Mouse (Mus musculus) intestine, embryonic 14.5 days (tissue): ENCODE measurements around the gene Cmip. TPM values are rescaled to one million over a fixed set of nuclear protein-coding genes. Genes with fewer than 3 reads are reported as not detected.

ENCODE experiments used
- ATAC-seq: fragments of 200-750 bp; cut with Nextera tagmentation; replicated peaks from 2 replicates; pipeline ENCODE4 v1.8.0; 2017; ENCODE audit warnings: low read depth, moderate number of reproducible peaks, moderate TSS enrichment, moderate library complexity; ENCODE audit not compliant: low FRiP score, low TSS enrichment
- DNase-seq: peaks from one replicate; pipeline ENCODE4 v3.0.0-alpha.2; 2018; ENCODE audit warnings: low spot score
- H3K27ac ChIP-seq: fragments of 300-500 bp; sonication (generic); 2 replicates; pipeline ENCODE4 v1.5.1; 2014; ENCODE audit warnings: low read depth, mild to moderate bottlenecking, control low read depth
- H3K27me3 ChIP-seq: fragments of 300-500 bp; sonication (generic); replicated peaks from 2 replicates; pipeline ENCODE4 v1.6.1; 2014; ENCODE audit warnings: low read length, control low read depth; ENCODE audit not compliant: control insufficient read depth, insufficient read depth
- H3K36me3 ChIP-seq: fragments of 300-500 bp; sonication (generic); 2 replicates; pipeline ENCODE4 v1.6.1; 2014; ENCODE audit warnings: low read length, control low read depth; ENCODE audit not compliant: control insufficient read depth, insufficient read depth
- H3K4me1 ChIP-seq: fragments of 300-500 bp; sonication (generic); replicated peaks from 2 replicates; pipeline ENCODE4 v1.6.1; 2014; ENCODE audit warnings: low read length, control low read depth, mixed read lengths; ENCODE audit not compliant: control insufficient read depth, insufficient read depth
- H3K4me2 ChIP-seq: fragments of 300-500 bp; sonication (generic); 2 replicates; pipeline ENCODE4 v1.6.1; 2014; ENCODE audit warnings: low read length
- H3K4me3 ChIP-seq: fragments of 300-500 bp; sonication (generic); 2 replicates; pipeline ENCODE4 v1.5.1; 2014; ENCODE audit warnings: low read depth, low read length, control low read depth, mixed read lengths
- H3K9ac ChIP-seq: fragments of 300-500 bp; sonication (generic); 2 replicates; pipeline ENCODE4 v1.6.1; 2014; ENCODE audit warnings: mild to moderate bottlenecking, low read length
- H3K9me3 ChIP-seq: fragments of 300-500 bp; sonication (generic); 2 replicates; pipeline ENCODE4 v1.6.1; 2016; ENCODE audit warnings: low read length, control low read depth; ENCODE audit not compliant: control insufficient read depth
- WGBS: fragments of 180-500 bp; shearing (Covaris S2); extraction: QIAGEN DNeasy Blood & Tissue Kit; methylation state at CpG from one replicate; pipeline ENCODE4 v1.1.7; 2014; 5-methylcytosine and 5-hydroxymethylcytosine counted together
- polyA plus RNA-seq: library from polyadenylated mRNA; unstranded; fragments of >200 nt; fragmentation: Nextera tagmentation; extraction: Ambion mirVana; gene quantifications from 2 replicates; pipeline ENCODE4 v1.2.1, GENCODE M21; 2014

Cmip gene
- polyA plus RNA-seq, 1 experiment from 2014 or later, result 22.4 TPM

DNA sequence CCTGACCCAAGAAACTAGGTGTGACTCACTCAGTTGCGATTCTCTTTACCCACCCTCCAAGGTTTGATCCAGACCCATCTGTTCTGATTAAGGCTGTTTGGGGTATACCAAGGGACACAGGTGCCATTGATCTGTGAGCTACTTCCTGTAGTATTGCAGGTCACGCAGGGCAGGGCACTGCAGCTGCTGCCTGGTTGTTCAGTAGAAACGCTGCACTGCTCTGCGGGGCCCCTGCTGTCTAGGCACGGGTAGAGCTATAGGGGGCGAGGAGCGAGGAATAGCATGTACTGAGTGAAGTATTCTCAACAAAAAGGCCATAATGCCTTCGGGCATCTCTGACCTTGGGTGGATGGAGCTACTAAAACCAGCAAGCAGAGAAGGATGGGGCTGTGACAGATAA, 175.2 kb downstream of the Cmip start:
- no peaks in the 10 kb centered on the region for H3K9me3 ChIP-seq
- H3K27ac ChIP-seq, result no peak overlapping the region
- H3K36me3 ChIP-seq, result peaks cover 78% of the 10 kb centered on the region
- no peak for ATAC-seq
- H3K27me3 ChIP-seq, result no peaks in the 10 kb centered on the region
- WGBS, result 87% methylated on average over 8 of the region's 8 CpGs
- no peaks in the 10 kb centered on the region for H3K4me1 ChIP-seq
- DNase-seq, result no peak
- no peak overlapping the region for H3K4me2 ChIP-seq
- no peak overlapping the region for H3K4me3 ChIP-seq
- H3K9ac ChIP-seq, result no peak overlapping the region

DNA sequence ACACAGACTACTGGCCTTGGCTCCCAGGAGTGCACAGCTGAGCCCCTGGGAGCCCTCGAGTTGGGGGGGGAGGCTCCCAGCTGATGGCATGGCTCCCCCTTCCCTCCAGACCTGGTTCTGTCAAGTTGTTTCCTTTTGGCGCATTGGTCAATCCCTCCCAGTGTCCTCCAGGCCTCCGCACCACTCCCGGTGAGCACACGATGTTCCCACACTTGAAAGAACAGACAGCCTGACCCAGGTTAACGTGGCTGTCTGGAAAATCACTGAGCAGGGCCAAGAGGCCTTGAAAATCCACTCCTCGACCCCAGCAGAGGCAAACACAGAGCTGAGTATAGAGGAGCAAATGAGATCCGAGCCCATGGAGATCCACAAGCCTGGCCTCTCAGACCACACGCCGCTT, 177.1 kb downstream of the Cmip start:
- H3K4me2 ChIP-seq, result no peak overlapping the region
- no peaks in the 10 kb centered on the region for H3K4me1 ChIP-seq
- no peak for ATAC-seq
- no peak for DNase-seq
- H3K27me3 ChIP-seq, result no peaks in the 10 kb centered on the region
- no peak overlapping the region for H3K4me3 ChIP-seq
- H3K9me3 ChIP-seq, result no peaks in the 10 kb centered on the region
- no peak overlapping the region for H3K27ac ChIP-seq
- H3K9ac ChIP-seq, result no peak overlapping the region
- H3K36me3 ChIP-seq, result peaks cover 78% of the 10 kb centered on the region
- 84% methylated on average over 10 of the region's 10 CpGs for WGBS

DNA sequence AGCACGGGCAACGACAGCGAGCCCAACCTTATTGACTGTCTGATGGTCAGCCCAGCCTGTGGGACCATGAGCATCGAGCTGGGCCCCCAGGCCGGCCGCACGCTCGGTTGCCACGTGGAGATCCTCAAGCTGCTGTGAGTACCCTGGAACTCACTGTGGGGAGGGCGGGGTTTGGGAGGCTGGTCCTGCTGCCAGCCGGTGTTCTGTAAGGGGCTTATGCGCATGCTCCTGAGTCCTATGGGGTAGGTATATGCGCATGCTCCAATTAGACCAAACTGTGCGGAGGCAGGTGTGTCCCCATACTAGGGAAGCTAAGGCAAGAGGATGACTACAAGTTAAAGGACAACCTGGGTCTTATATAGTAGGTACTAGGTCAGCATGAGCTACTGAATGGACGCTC, 179.9 kb downstream of the Cmip start:
- Histone ChIP-seq H3K27me3 (no peaks in the 10 kb centered on the region), H3K27ac (no peak overlapping the region), H3K4me1 (no peaks in the 10 kb centered on the region), H3K9ac (no peak overlapping the region), H3K4me3 (no peak overlapping the region), H3K36me3 (peaks cover 65% of the 10 kb centered on the region), H3K4me2 (no peak overlapping the region), H3K9me3 (no peaks in the 10 kb centered on the region)
- 95% methylated on average over 15 of the region's 15 CpGs for WGBS
- DNase-seq (no peak), ATAC-seq (no peak)

DNA sequence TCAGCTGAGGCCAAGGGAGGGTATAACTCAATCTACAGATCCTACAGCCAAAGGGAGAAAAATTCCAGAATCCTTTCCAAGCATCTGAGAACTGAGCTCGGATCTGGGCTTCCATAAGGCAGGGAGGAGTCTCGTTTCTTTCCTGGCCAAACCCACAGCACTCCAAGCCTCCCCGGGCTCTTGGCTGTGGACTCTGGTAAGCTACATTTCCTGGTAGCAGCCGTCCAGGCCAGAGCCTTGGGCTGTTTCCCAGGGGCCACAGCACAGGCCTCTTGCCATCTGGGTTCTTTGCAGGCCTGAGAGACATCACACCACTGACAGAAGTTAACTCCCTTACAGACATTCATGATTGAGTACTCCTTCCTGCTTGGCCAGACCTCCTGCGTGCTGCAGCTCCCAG, 180.8 kb downstream of the Cmip start:
- no peak overlapping the region for H3K9ac ChIP-seq
- H3K27ac ChIP-seq, result no peak overlapping the region
- no peaks in the 10 kb centered on the region for H3K9me3 ChIP-seq
- H3K4me2 ChIP-seq, result no peak overlapping the region
- H3K4me1 ChIP-seq, result no peaks in the 10 kb centered on the region
- ATAC-seq (no peak), DNase-seq (no peak)
- H3K27me3 ChIP-seq, result no peaks in the 10 kb centered on the region
- 56% methylated on average over 5 of the region's 5 CpGs for WGBS
- peaks cover 65% of the 10 kb centered on the region for H3K36me3 ChIP-seq
- no peak overlapping the region for H3K4me3 ChIP-seq

DNA sequence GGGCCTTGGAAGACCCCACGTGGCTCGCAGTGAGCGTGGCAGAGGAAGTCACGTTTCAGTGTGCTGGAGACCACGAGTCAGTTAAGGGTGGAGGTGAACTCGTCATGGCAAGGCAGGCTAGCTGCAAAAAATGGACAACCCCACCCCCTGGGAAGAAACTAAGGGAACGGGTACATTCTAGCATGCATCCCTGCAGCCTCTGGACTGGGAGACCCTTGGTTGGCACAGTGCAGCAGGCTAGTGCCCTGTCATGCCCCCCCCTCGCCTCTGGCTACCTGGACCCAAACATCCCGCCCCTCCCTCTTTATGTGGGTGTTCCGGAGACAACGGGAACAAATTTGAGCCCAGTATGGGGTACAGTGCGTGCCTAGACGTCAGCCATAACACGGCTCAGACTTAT, 183.5 kb downstream of the Cmip start:
- Histone ChIP-seq H3K4me1 (no peaks in the 10 kb centered on the region), H3K27ac (no peak overlapping the region), H3K27me3 (no peaks in the 10 kb centered on the region), H3K4me3 (no peak overlapping the region), H3K36me3 (peaks cover 53% of the 10 kb centered on the region), H3K9me3 (no peaks in the 10 kb centered on the region), H3K4me2 (no peak overlapping the region), H3K9ac (no peak overlapping the region)
- 85% methylated on average over 14 of the region's 14 CpGs for WGBS
- DNase-seq, result no peak
- no peak for ATAC-seq

DNA sequence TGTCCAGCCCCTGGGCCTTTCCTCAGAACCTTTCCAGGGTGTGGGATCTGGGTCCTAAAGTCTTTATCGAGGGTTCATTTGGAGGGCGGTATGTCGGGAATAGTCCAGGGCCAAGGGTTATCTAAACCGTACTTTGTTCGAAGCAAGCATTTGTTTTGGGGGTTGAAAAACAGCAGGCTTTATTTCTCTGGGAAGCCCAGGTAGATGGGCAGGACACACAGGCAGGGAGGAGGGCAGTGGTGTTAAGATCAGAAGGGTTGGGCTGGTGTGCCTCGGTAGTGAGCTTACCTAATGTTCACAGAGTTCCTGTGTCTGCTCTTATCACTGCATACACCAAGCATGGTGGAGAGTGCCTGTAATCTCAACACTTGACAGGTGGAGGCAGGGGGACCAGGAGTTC, 183.9 kb downstream of the Cmip start:
- no peak for DNase-seq
- peaks cover 53% of the 10 kb centered on the region for H3K36me3 ChIP-seq
- H3K27me3 ChIP-seq, result no peaks in the 10 kb centered on the region
- no peaks in the 10 kb centered on the region for H3K9me3 ChIP-seq
- no peak overlapping the region for H3K9ac ChIP-seq
- no peak overlapping the region for H3K27ac ChIP-seq
- H3K4me3 ChIP-seq, result no peak overlapping the region
- no peak for ATAC-seq
- 64% methylated on average over 6 of the region's 6 CpGs for WGBS
- H3K4me1 ChIP-seq, result no peaks in the 10 kb centered on the region
- H3K4me2 ChIP-seq, result no peak overlapping the region

DNA sequence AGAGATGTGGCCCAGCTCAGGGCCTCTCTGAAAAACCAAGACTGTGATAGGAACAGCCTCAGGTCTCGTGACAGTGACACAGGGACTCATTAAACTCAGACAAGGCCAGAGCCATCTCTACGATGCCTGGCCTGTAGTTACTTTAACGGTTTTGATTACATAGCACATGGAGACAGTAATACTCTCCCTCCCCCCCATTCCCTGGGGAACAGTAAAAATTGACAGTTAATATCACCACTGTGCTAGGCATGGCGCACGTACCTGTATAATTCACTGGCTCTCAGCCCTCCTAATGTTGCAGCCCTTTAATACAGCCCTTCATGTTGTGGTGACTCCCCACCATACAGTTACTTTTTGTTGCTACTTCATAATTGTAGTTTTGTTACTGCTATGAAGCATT, 188.6 kb downstream of the Cmip start:
- H3K9ac ChIP-seq, result no peak overlapping the region
- H3K27ac ChIP-seq, result no peak overlapping the region
- WGBS, result 86% methylated on average over 5 of the region's 5 CpGs
- H3K27me3 ChIP-seq, result no peaks in the 10 kb centered on the region
- H3K4me2 ChIP-seq, result no peak overlapping the region
- no peak overlapping the region for H3K4me3 ChIP-seq
- H3K9me3 ChIP-seq, result no peaks in the 10 kb centered on the region
- H3K36me3 ChIP-seq, result peaks cover 50% of the 10 kb centered on the region
- ATAC-seq (no peak), DNase-seq (no peak)
- H3K4me1 ChIP-seq, result no peaks in the 10 kb centered on the region

DNA sequence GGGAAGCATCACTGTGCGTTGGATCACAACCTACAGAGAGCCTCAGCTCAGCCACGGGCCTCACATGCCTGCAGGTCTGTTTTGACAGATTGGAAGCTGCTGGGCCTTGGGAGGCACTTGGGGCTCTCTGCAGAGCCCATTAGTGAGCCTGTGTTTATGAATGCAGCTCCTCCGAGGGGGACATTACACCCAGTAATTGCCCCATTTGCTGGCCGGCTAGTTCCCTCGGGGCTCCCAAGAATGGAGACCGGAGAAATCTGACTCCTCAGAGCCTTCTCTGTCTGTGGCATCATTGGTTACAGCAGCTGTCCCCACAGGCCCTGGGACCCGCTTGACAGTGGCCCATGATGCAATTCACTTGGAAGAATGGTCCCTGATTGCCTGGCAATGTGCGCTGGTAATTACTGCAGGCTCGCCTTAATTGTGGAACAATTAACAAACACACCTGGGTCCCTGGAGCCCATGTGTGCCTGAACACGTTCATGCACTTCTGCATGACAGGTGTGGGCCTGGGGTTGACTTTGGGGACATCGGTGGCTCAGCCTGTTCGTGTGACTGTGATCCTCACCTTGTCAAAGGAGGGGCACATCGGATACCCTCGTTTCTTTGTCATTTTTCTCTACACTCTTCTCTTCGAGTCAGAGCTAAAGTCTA, 189.6 kb downstream of the Cmip start:
- Histone ChIP-seq H3K4me3 (no peak overlapping the region), H3K4me1 (no peaks in the 10 kb centered on the region), H3K9ac (no peak overlapping the region), H3K27me3 (no peaks in the 10 kb centered on the region), H3K4me2 (no peak overlapping the region), H3K36me3 (peaks cover 59% of the 10 kb centered on the region), H3K9me3 (no peaks in the 10 kb centered on the region), H3K27ac (no peak overlapping the region)
- DNase-seq, result no peak
- no peak for ATAC-seq
- whole genome bisulfite sequencing, result 59% methylated on average over 15 of the region's 15 CpGs

DNA sequence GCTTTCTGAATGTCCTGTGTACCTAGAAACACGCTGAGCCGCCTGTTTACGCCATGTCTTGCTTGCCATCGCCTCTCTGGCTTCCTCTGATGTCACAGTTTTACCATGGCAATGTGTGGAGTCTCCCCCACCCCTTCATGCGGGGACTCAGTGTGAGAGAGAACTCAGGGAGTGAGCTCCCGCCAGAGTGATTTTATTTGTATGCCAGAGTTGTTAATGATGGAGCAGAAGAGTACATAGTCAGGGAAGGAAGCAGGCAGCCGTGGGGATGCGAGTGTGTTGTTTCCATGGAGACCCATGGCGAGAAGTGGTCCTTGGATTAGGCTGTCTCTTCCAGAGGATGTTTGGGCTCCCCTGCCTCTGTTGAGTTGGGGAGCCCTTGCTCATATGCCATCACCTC, 194.2 kb downstream of the Cmip start:
- Histone ChIP-seq H3K27me3 (no peaks in the 10 kb centered on the region), H3K27ac (no peak overlapping the region), H3K4me2 (no peak overlapping the region), H3K4me1 (no peaks in the 10 kb centered on the region), H3K9me3 (no peaks in the 10 kb centered on the region), H3K36me3 (peaks cover 90% of the 10 kb centered on the region), H3K9ac (no peak overlapping the region), H3K4me3 (no peak overlapping the region)
- ATAC-seq, result no peak
- DNase-seq, result no peak
- WGBS, result 83% methylated on average over 9 of the region's 9 CpGs
